Mouse (Mus musculus): ENCODE data around the gene Dus1l. TPM values are rescaled to one million over a fixed set of nuclear protein-coding genes. Genes with fewer than 3 reads are reported as not detected.

The Dus1l gene
- total and polyA plus RNA-seq, 3 experiments = 98.7 to 155 (median 120) TPM

DNA sequence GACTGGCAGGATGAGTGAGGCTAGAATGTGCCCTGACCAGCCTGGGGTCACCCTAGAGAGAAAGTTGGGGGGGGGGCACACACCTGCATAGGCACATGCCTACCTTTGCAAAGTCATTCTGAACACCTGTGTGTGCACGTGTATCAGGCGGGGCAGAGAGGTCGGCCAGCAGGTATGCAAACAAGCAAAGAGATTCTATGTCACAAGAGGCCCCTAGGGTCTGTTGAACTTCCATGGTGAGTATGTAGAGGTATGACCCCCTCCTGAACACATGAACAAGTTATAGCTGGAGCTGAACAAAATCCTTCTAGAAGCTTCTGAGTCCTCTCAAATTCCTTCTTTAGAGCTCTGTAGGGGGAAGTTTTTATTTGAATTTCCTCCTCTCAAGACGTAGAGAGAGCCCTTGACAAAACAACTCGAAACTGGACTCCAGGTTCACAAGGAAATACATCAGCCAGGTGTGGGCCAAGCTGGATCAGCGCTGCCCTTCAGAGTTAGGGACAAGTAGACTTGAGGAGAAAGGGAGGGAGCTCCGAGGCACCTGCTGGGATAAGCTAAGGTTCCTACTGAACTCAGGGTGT, 52.0 kb downstream of the Dus1l start:
- H3K4me2 ChIP-seq (ENCODE audit: insufficient read depth, low read depth, poor library complexity, severe bottlenecking) = no peak overlapping the region
- no peak for DNase-seq (ENCODE audit: extremely low read depth)
- H3K4me3 ChIP-seq (replicated peaks in 1 of 3; ENCODE audit: low read depth in 2 of 3, low read length in 2 of 3, poor library complexity in 1 of 3) = no peak overlapping the region
- H3K27ac ChIP-seq (ENCODE audit: insufficient read depth, low read depth) = no peak overlapping the region
- TF ChIP-seq BHLHE40 (IDR thresholded peaks at IDR 0.05; ENCODE audit: low read depth, low read length) (peak; percentile 63), USF1 (IDR thresholded peaks at IDR 0.05; ENCODE audit: low read depth, low read length) (no peak), PAX5 (IDR thresholded peaks at IDR 0.05; ENCODE audit: low read length) (no peak), MAFK (IDR thresholded peaks at IDR 0.05; ENCODE audit: insufficient replicate concordance, low read length) (no peak), RCOR1 (conservative IDR thresholded peaks at IDR 0.05; ENCODE audit: low read depth, low read length) (no peak), MAX (IDR thresholded peaks at IDR 0.05; ENCODE audit: low read length) (no peak), RAD21 (IDR thresholded peaks at IDR 0.05; ENCODE audit: low read depth, low read length) (no peak)
- no peaks in the 10 kb centered on the region for H3K36me3 ChIP-seq (replicated peaks in 1 of 2; ENCODE audit: control insufficient read depth in 1 of 2, insufficient read depth in 1 of 2, low read length in 1 of 2)
- dilution Hi-C loops (cut with MboI; ENCODE audit: extremely low pct_ligation_motif_present, extremely low pct_unique_long_range_greater_than_20kb, low sequenced_read_pairs) = no loop called here
- H3K9me3 ChIP-seq (replicated peaks; ENCODE audit: low read length) = no peaks in the 10 kb centered on the region
- H3K79me2 ChIP-seq (replicated peaks; ENCODE audit: control insufficient read depth, extremely low read depth, insufficient read depth, poor library complexity, severe bottlenecking) = no peaks in the 10 kb centered on the region
- H3K27me3 ChIP-seq (replicated peaks) = peaks cover 51% of the 10 kb centered on the region
- peaks cover 3 to 12% of the 10 kb centered on the region in 2 experiments; a peak in 2 of 4 replicates for H3K4me1 ChIP-seq (ENCODE audit: control insufficient read depth in 1 of 2, insufficient read depth in 2 of 2)
- in situ Hi-C loops (cut with MboI; ENCODE audit: low pct_ligation_motif_present, low pct_unique_long_range_greater_than_20kb, low sequenced_read_pairs) = no loop called here
- no peak overlapping the region for H3K9ac ChIP-seq (ENCODE audit: insufficient read depth, low read depth)

- no peak for TF ChIP-seq RAD21 (IDR thresholded peaks at IDR 0.05; ENCODE audit: low read depth, low read length)
- TF ChIP-seq MAX (IDR thresholded peaks at IDR 0.05; ENCODE audit: low read length) = no peak
- no peak for TF ChIP-seq ZNF384 (IDR thresholded peaks at IDR 0.05; ENCODE audit: low read depth, low read length)
- no peak for TF ChIP-seq UBTF (IDR thresholded peaks at IDR 0.05; ENCODE audit: low read depth, low read length)
- no peak for TF ChIP-seq IRF4 (IDR thresholded peaks at IDR 0.05; ENCODE audit: low read depth, low read length)
- no peak for TF ChIP-seq MYC (IDR thresholded peaks at IDR 0.05; ENCODE audit: low read depth, low read length)
- TF ChIP-seq PAX5 (IDR thresholded peaks at IDR 0.05; ENCODE audit: low read length) = no peak
- no peak for TF ChIP-seq MEF2A (IDR thresholded peaks at IDR 0.05; ENCODE audit: borderline replicate concordance, low read depth, low read length)
- no peak for TF ChIP-seq JUND (conservative IDR thresholded peaks at IDR 0.05; ENCODE audit: low read depth, low read length)
- no peak for TF ChIP-seq EP300 (IDR thresholded peaks at IDR 0.05; ENCODE audit: low read length)
- no peak for TF ChIP-seq ZC3H11A (IDR thresholded peaks at IDR 0.05; ENCODE audit: low read depth, low read length)
- no peak for TF ChIP-seq MAZ (IDR thresholded peaks at IDR 0.05; ENCODE audit: low read depth, low read length)
- TF ChIP-seq SIN3A (IDR thresholded peaks at IDR 0.05; ENCODE audit: low read length) = no peak
- no peak for TF ChIP-seq MAFK (IDR thresholded peaks at IDR 0.05; ENCODE audit: insufficient replicate concordance, low read length)
- TF ChIP-seq BHLHE40 (IDR thresholded peaks at IDR 0.05; ENCODE audit: low read depth, low read length) = no peak
- no peak for TF ChIP-seq RCOR1 (conservative IDR thresholded peaks at IDR 0.05; ENCODE audit: low read depth, low read length)
- TF ChIP-seq ZMIZ1 (IDR thresholded peaks at IDR 0.05; ENCODE audit: low read depth, low read length) = no peak
- no peak for TF ChIP-seq POLR2AphosphoS2 (IDR thresholded peaks at IDR 0.05; ENCODE audit: low read depth, low read length)
- no peak for TF ChIP-seq NRF1 (IDR thresholded peaks at IDR 0.05; ENCODE audit: low read depth, low read length)
- TF ChIP-seq ELF1 (IDR thresholded peaks at IDR 0.05; ENCODE audit: low read depth, low read length) = no peak
- H3K27me3 ChIP-seq (replicated peaks) = peaks cover 63% of the 10 kb centered on the region
- H3K4me1 ChIP-seq (ENCODE audit: control insufficient read depth in 1 of 2, insufficient read depth in 2 of 2) = peaks cover 6 to 11% of the 10 kb centered on the region in 2 experiments; a peak in 2 of 4 replicates
- no peak overlapping the region for H3K4me2 ChIP-seq (ENCODE audit: insufficient read depth, low read depth, poor library complexity, severe bottlenecking)
- no peak overlapping the region for H3K9ac ChIP-seq (ENCODE audit: insufficient read depth, low read depth)
- no peaks in the 10 kb centered on the region for H3K79me2 ChIP-seq (replicated peaks; ENCODE audit: control insufficient read depth, extremely low read depth, insufficient read depth, poor library complexity, severe bottlenecking)
- H3K9me3 ChIP-seq (replicated peaks; ENCODE audit: low read length) = no peaks in the 10 kb centered on the region
- no peak overlapping the region for H3K27ac ChIP-seq (ENCODE audit: insufficient read depth, low read depth)
- dilution Hi-C loops (cut with MboI; ENCODE audit: extremely low pct_ligation_motif_present, extremely low pct_unique_long_range_greater_than_20kb, low sequenced_read_pairs) (no loop called here), in situ Hi-C loops (cut with MboI; ENCODE audit: low pct_ligation_motif_present, low pct_unique_long_range_greater_than_20kb, low sequenced_read_pairs) (no loop called here)
- no peaks in the 10 kb centered on the region for H3K36me3 ChIP-seq (replicated peaks in 1 of 2; ENCODE audit: control insufficient read depth in 1 of 2, insufficient read depth in 1 of 2, low read length in 1 of 2)
- no peak overlapping the region for H3K4me3 ChIP-seq (replicated peaks in 1 of 3; ENCODE audit: low read depth in 2 of 3, low read length in 2 of 3, poor library complexity in 1 of 3)
- no peak for DNase-seq (ENCODE audit: extremely low read depth)
Observed at GRCm38 (mm10) chr11:120740981-120741380, 55.2 kb downstream of the Dus1l start.
